Mouse (Mus musculus) ES-E14 (cell line): Measurements from ENCODE around the gene Rptor.

Experiments
- CHD2 ChIP-seq: IDR thresholded peaks from 2 replicates; pipeline ENCODE4 v1.6.1; 2014; ENCODE audit warnings: mild to moderate bottlenecking, low read depth, low read length, inconsistent platforms
- HCFC1 ChIP-seq: IDR thresholded peaks from 2 replicates; pipeline ENCODE4 v1.6.1; 2012; ENCODE audit warnings: low read length, inconsistent platforms, borderline replicate concordance; ENCODE audit not compliant: insufficient read depth
- MAFK ChIP-seq: IDR thresholded peaks from 2 replicates; pipeline ENCODE4 v1.6.1; 2014; ENCODE audit warnings: mild to moderate bottlenecking, low read depth, low read length, inconsistent platforms; ENCODE audit not compliant: insufficient read depth
- ZNF384 ChIP-seq: IDR thresholded peaks from 2 replicates; pipeline ENCODE4 v1.6.1; 2012; ENCODE audit warnings: low read depth, low read length, inconsistent platforms

DNA sequence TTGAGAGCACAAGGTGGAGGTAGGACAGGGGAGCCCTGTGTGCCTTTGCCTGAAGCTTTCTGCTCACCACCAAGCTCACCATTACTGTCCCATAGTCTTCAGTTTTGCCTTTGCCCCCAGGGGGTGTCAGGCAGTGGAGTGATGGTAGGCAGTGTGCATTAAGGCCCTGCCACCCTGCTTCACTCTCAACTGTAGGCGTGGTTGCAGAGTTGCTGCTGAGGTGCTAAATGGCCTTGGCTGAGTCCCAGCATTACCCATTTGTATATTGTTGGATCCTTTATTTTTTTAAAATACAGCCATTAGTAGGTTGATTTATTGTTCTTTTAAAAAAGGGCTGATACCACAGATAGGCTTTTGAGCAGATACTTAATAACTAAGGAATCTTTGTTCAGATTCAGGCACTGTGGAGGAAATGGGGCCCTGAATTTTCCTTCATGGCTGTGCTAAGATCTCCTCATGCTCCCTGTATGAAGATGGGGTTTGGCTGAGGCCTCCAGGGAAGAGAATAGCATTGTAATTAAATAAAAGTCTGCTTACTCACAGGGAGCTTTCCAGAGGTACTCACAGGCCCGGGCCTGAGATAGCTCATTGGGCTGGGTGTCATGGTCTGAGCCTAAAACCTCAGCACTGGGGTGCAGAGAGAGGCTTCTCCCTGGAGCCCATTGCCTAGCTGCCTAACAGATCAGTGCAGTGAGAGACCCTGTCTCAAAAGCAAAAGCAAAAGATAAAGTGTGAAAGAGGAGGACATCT lies 83.4 kb downstream of the Rptor start:
- TF ChIP-seq ZNF384 (no peak), CHD2 (no peak), MAFK (no peak), HCFC1 (no peak)
